Mouse (Mus musculus) liver, postnatal 0 days (tissue): ENCODE data around the gene Olfr1385.

Experiments used
- CTCF ChIP-seq: sonication (generic); IDR thresholded peaks from 2 replicates; pipeline ENCODE4 v1.5.1; 2016; ENCODE audit warnings: antibody characterized with exemption, low read depth
- EP300 ChIP-seq: IDR thresholded peaks from 2 replicates; pipeline ENCODE4 v1.6.1; 2016; ENCODE audit warnings: antibody characterized with exemption, low read depth, mild to moderate bottlenecking

GRCm38 (mm10) chr11:49532761-49533160 is 43.9 kb downstream of the Olfr1385 start:
- TF ChIP-seq EP300 = no peak
- no peak for TF ChIP-seq CTCF
